Mouse (Mus musculus) heart, postnatal 0 days (tissue): ENCODE data around the gene Map4.

Experiments
- CTCF ChIP-seq: IDR thresholded peaks from 2 replicates; pipeline ENCODE4 v1.5.1; 2016; ENCODE audit warnings: antibody characterized with exemption, control low read depth, low read depth
- EP300 ChIP-seq: IDR thresholded peaks from 2 replicates; pipeline ENCODE4 v1.6.1; 2016; ENCODE audit warnings: antibody characterized with exemption, low read depth

DNA sequence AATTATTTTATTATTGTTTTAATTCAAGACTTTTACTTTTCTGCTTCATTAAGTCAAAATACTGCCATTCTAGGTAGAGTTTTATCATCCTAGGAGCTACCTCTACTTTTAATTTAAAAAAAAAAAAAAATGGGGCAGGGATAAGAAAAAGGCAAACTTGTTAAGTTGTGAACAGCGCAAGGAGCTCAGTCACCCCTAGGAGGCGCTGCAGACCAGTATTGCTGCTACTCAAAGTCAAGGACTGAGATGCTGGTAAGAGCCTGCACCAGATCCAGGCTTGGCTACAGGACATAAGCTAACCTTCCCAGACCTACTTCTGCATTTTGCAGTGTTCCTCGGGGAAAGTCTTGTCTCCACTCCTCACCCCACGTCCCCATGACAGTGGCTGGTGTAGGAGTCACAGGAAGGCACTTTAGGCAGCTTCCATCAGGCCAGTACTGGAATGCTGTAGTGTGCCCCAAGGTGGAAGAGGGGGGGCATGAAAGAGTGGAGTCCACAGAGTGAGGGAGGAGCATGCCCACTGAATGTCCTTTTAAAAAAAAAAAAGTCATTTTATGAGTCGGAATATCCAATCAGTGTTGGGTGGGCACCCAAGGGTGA is 38.5 kb upstream of the Map4 start:
- TF ChIP-seq CTCF: peak; percentile 70
- TF ChIP-seq EP300: no peak
